Mouse (Mus musculus): ENCODE measurements around the gene Cyp4a12b.
"Not testable (repeated sequence)": the region's sequence is repeated elsewhere in the genome, so short reads cannot be mapped to it uniquely, and the experiment has no call there.

GRCm38 (mm10) chr4:115396950-115397349, 14.5 kb upstream of the Cyp4a12b start:
- not testable (repeated sequence) for TF ChIP-seq CTCF (IDR thresholded peaks at IDR 0.05; ENCODE audit: borderline replicate concordance, insufficient read depth, low read length); POLR2A (IDR thresholded peaks at IDR 0.05; ENCODE audit: low read depth, low read length)

Data from embryonic fibroblast, embryonic 13.5 days (primary cell).